Mouse (Mus musculus): Measurements from ENCODE around the gene Pcca.
"Not testable (repeated sequence)": the region's sequence is repeated elsewhere in the genome, so short reads cannot be mapped to it uniquely, and the experiment has no call there.

The Pcca gene

GRCm38 (mm10) chr14:122560893-122561452 is 26.8 kb downstream of the Pcca start:
- not testable (repeated sequence) for DNase-seq (ENCODE audit: low spot score)

GRCm38 (mm10) chr14:122570862-122571261 is 36.7 kb downstream of the Pcca start:
- DNase-seq (ENCODE audit: low spot score) = no peak

- no peak for DNase-seq (ENCODE audit: low spot score)
These were observed 40.1 kb downstream of the Pcca start for GRCm38 (mm10) chr14:122574064-122574751.

- DNase-seq (ENCODE audit: low spot score) = no peak
These were observed 43.7 kb downstream of the Pcca start for GRCm38 (mm10) chr14:122577816-122578215.

- DNase-seq (ENCODE audit: low spot score) = no peak
These were observed 47.9 kb downstream of the Pcca start for GRCm38 (mm10) chr14:122582057-122582456.

- no peak for DNase-seq (ENCODE audit: low spot score)
These were observed 48.5 kb downstream of the Pcca start for GRCm38 (mm10) chr14:122582491-122583077.

- DNase-seq (ENCODE audit: low spot score) = not testable (repeated sequence)
These were observed 50.0 kb downstream of the Pcca start for GRCm38 (mm10) chr14:122584087-122584486.

- no peak for DNase-seq (ENCODE audit: low spot score)
These were observed 52.8 kb downstream of the Pcca start for GRCm38 (mm10) chr14:122586942-122587341.

- no peak for DNase-seq (ENCODE audit: low spot score)
These were observed 63.4 kb downstream of the Pcca start for GRCm38 (mm10) chr14:122597534-122597933.

- no peak for DNase-seq (ENCODE audit: low spot score)
These were observed 64.7 kb downstream of the Pcca start for GRCm38 (mm10) chr14:122598802-122599201.

- DNase-seq (ENCODE audit: low spot score) = no peak
These were observed 65.7 kb downstream of the Pcca start for GRCm38 (mm10) chr14:122599839-122600238.

- DNase-seq (ENCODE audit: low spot score) = no peak
These were observed 68.6 kb downstream of the Pcca start for GRCm38 (mm10) chr14:122602701-122603100.

- no peak for DNase-seq (ENCODE audit: low spot score)
These were observed 72.4 kb downstream of the Pcca start for GRCm38 (mm10) chr14:122606499-122606898.

- no peak for DNase-seq (ENCODE audit: low spot score)
These were observed 73.3 kb downstream of the Pcca start for GRCm38 (mm10) chr14:122607456-122607855.

GRCm38 (mm10) chr14:122608323-122608722 is 74.2 kb downstream of the Pcca start:
- DNase-seq (ENCODE audit: low spot score) = no peak

GRCm38 (mm10) chr14:122611035-122611434 is 76.9 kb downstream of the Pcca start:
- no peak for DNase-seq (ENCODE audit: low spot score)

- no peak for DNase-seq (ENCODE audit: low spot score)
These were observed 78.2 kb downstream of the Pcca start for GRCm38 (mm10) chr14:122612317-122612716.

- DNase-seq (ENCODE audit: low spot score) = no peak
These were observed 83.5 kb downstream of the Pcca start for GRCm38 (mm10) chr14:122617656-122618055.

- no peak for DNase-seq (ENCODE audit: low spot score)
These were observed 99.3 kb downstream of the Pcca start for GRCm38 (mm10) chr14:122633416-122633815.

GRCm38 (mm10) chr14:122636601-122637000 is 102.5 kb downstream of the Pcca start:
- no peak for DNase-seq (ENCODE audit: low spot score)

- DNase-seq (ENCODE audit: low spot score) = peak; percentile 20
These were observed 103.9 kb downstream of the Pcca start for GRCm38 (mm10) chr14:122637798-122638555.

- no peak for DNase-seq (ENCODE audit: low spot score)
These were observed 105.1 kb downstream of the Pcca start for GRCm38 (mm10) chr14:122639168-122639720.

Measured in MN1 (cell line).